Mouse (Mus musculus): ENCODE measurements around the gene Tbc1d19. TPM values are rescaled to one million over a fixed set of nuclear protein-coding genes. Genes with fewer than 3 reads are reported as not detected.
A peak's percentile ranks its signal among the peaks of the same experiment; 100 is the strongest.

Tbc1d19 gene
- 10 to 100 TPM; 61.1 to 72.2 TPM for total RNA-seq (2021)

DNA sequence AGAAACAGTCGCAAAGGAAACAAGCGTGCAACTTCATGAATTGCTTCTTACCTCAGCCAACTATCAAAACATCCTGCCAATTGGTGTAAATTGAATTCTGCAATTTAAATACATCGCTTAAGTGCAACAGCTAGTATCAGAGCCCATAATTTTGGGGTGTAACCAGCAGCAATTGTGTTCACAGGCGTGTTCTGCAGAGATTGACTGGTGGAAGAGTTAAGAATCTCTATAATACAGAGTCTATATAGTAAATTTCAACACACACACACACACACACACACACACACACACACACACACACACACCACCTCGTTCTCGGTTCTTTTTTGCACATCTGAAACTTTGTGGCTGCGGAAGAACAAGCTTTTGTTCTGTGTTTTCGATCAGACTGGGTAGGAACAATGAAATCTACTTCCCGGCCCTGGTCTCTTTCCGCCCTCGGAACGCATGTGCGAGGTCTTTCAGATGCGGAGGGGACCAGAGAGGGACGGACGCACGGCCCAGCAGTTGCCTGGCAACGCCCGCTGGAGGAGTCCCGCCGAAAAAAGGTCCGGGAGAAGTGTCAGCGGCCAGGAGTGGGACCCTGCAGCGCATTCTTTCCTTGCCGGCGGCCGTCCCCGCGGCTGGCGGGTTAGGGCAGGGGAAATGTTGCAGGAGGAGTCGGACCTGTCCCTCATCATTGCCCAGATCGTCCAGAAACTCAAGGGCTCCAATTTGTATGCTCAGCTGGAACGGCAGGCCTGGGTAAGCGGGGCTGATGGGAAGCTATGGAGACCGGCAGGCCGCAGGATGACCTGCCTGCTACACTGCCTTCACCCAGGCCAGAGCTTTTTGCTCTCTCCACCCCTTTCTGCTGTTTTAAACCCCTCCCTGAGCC, at the start of gene Tbc1d19:
Gene Tbc1d19, plus strand, starts transcription at position 492 of the 877 bp plus-strand sequence.
- intact Hi-C loops (cut with DNase I) = loop anchor here (10.0 kb wide), 1 partner anchor 135 kb away; no protein-coding TSS in a partner anchor
- peak; percentile 86 for DNase-seq

DNA sequence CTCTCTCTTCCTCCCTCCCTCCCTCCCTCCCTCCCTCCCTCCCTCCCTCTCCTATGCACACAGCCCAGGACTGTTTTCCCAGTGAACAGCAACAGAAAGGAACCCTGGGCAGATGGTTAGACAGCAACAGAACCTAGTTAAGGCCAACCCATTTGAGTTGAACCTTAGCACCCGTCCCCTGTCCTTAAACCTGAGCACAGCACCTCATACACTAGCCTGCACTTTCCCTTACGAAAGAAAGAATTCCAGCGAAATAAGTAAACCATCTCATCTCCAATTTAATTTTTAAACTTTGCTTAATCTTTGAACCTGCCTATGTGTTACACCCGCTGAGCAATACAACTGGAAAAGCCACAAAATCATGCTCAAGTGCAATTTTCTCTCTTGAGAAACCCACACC, 49.5 kb upstream of the Tbc1d19 start:
- DNase-seq = no peak
- intact Hi-C loops (cut with DNase I) = no loop called here

DNA sequence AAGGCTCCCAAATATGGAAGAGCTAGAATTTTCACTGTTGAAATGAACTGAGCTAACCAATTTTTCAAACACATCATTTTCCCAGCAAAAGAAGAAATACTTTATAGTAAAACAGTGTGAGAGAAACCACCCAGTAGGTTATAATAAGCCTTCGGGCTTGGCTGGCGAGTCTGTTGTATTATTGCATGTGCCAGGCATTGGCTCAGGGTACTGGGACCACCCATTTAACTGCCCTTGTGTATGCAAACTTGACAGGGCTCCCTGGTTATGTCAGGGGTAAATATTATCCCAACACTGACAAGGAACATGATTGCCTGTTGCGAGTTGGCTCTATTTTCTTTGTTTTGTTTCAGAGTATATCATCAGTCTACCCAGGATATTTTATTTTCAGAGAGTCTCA, 48.5 kb upstream of the Tbc1d19 start:
- intact Hi-C loops (cut with DNase I) = no loop called here
- DNase-seq = peak; percentile 6

DNA sequence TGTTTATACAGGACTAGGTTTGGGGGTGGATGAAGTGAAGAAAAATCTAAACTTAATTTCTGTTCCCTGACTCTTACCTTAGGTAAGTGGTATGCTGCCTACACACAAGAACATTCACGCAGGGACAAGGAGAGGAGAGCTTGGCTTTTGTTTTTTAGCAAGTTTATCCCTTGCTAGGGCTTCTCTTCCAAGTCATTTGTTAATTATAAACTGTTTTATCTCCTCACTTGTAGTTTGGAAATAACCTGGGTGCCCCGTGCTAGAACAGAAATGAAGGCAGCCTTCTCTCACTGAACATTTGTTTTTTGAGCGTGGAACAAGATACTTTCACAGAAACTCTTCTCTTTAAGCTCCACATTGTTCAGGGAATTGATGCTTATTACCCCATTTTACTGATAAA, 48.1 kb upstream of the Tbc1d19 start:
- intact Hi-C loops (cut with DNase I) = no loop called here
- DNase-seq = no peak

DNA sequence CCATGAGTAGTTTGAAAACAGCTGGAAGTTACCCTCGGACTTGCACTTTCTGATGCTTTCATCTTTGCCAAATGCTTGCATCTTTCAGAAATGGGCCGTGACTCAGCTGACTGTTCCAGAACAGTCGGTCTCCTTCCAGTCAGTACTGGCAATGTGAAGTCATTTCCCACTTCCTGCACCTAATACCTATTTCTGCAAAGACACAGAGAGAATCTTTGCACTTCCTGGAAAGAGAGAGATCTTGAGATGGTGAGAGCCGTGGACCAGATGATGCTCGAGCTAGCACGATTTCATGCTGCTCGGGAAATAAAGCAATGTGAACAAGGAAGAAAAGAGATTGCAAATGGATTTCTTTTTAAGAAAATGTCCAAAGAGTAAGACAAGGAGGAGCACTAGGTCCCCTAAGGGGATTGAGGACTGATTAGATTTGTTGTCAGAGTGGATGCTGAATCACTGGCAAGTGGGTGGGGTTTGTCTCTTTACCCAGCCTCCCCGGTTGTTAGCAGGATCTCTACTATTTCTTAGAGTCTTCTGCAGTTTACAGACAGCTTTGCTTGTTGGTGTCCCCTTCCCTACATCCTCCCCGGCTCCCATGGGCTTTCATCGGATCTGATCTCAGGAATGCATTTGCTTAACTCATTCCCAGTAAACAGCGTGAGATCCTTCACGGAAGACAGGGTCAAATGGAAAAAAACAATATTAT, 24.4 kb upstream of the Tbc1d19 start:
- intact Hi-C loops (cut with DNase I) = no loop called here
- DNase-seq = no peak

DNA sequence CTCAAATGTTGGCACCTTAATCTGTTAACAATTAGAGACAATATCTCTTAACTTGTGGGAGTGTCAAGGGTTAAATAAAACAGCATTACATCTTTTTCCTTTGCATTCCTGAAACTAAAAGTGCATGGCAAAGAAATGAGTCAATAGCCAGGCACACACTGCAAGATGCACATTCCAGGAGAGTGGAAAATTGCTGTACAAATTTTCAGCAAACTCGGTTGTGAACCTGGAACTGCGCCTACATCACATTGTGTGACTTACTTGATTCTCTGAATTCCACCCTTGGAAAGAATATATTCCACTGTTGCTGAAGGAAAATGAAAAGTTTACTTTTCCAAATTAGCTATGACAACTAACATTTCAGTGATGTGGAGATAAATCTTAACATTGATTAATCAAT, 8.0 kb upstream of the Tbc1d19 start:
- DNase-seq = no peak
- intact Hi-C loops (cut with DNase I) = loop anchor here (10.0 kb wide), 1 partner anchor 127 kb away; no protein-coding TSS in a partner anchor

DNA sequence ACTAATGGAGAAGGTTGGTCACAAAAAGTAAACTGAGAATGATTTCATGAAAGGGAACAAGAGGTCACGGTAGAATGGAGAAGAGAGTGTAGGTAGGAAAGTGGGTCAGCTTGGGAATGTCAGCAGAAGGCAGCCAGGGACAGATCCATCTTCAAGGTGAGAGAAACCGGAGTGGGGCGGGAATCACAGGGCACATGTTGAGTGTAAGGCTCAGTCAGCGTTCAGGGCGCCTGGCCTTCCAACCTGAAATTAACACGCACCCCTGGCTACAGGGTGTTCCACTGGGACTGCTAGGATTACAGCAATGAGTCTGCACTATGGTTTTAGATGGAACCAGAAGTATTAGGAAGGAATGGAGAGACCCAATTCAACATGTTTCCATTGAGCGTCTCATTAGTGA, 10.3 kb downstream of the Tbc1d19 start:
- no peak for DNase-seq
- intact Hi-C loops (cut with DNase I) = no loop called here

DNA sequence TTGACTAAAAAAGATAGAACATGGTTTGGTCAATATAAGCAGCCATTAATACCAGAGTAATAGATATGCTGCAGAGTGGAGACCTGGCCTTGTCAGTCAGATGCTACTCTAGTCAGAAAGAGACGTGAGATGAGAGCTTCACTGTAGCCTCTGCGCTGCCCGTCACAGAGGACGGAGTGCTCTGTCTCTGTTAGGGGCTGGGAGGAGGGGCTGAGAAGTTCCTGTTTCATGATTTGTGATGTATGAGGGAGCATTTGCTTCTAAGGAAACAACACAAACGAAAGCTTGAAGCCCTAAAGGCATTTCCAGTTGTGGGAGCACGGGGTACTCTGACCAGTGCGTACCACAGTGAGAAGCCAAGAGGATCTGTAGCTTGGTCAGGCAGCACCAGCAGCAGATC, 16.5 kb downstream of the Tbc1d19 start:
- DNase-seq = no peak
- intact Hi-C loops (cut with DNase I) = no loop called here

DNA sequence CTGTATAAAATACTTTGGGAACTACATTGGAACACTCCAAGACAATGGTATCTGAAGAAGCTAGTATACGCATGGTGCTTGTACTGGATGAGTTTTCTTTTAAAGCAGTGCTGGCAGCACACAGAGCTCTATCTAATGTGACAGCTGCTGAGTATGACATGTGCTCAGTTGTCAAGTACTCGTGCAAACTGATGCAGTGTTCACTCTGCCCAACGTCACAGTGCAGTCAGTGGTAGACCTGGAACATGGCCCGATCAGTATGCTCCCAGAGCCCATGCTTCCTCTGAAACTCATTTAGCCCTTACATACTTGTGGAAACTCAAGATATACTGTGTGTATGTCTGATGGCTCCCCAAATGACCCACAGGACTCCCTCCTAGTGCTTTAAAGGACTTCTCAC, 25.1 kb downstream of the Tbc1d19 start:
- intact Hi-C loops (cut with DNase I) = no loop called here
- DNase-seq = no peak

DNA sequence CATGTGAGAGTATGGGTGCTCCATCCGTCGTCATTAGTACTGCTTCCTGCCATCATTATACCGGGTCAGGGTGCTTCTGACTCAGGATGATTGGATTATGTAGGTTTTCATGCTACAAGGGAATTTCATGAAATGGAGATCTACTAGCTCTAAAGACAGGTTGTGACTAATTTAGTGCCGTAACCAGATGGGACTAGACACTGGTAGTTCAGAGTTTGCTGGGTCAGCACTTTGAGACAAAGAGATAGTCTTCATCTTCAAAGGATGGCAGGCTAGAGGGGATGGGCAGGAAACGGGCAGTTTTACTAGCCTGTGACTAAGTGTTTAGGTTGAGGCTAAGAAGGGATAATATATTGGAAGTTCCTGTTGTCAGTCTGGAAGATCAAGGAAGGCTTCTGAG, 31.9 kb downstream of the Tbc1d19 start:
- no peak for DNase-seq
- intact Hi-C loops (cut with DNase I) = no loop called here

DNA sequence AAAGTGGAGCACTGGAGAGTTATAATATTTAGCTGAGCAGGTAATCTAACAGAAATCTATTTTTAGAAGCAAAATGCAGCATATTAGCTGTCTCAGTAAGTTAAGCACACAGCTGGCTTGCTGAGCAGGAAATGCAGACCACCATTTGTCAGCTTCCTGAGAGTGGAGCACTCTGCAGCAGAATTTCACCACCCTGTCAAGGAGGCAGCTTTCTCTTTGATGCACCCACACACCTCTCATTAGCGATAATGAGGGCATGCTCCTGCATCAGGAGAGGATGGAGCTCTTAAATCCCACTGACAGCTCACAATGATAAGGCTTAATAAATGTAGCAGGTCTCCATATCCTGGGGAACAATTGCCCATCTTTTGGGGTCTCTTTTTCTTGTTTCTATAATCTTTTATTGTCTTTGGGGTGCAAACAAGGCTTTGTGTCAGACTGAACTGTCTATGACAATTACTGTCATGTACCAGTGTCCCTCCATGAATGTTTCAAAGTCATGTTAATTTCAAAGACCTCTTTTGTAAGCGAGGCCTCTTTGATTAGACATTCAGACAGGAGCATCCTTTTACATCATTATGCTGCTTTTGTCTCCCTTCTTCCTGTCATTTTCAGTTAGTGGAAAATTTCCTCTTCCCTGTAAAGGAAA, 39.0 kb downstream of the Tbc1d19 start:
- no peak for DNase-seq
- intact Hi-C loops (cut with DNase I) = no loop called here

DNA sequence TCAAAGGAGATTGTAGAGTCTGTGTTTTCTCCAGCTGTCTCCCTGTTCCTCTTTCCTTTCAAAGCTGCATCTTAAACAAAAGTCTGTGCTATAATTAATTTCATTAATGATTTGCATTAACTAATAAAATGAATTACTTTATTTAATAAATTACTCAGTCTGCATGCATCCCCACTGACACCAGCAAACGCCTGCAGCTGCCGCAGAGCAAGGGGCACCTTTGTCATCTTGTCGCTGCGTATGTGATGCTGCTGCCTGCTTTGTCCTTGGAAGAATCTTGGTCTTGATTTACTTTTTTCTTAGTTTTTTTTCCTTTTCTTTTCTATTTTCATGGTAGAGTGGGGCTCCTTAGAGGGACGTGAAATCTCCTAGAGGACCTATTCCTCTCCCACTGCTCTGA, 43.2 kb downstream of the Tbc1d19 start:
- intact Hi-C loops (cut with DNase I) = no loop called here
- no peak for DNase-seq

DNA sequence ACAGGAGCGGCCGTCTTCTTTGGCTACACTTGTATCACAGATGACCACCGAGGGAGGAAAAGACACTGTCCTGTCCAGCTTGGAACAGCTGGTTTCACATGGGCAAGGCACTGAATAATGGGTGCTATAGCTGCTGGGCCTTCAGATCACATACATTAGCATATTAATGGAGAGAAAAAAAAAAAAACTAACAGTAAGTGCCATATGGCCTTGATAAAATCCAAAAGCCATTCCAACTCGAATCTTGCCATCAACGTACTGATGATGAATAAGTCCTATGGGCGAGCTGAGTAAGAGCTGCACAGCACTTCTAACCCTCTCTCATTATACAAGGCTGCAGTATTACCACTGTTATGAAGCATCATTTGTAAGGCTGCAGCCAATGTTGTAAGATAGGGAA, 45.2 kb downstream of the Tbc1d19 start:
- intact Hi-C loops (cut with DNase I) = no loop called here
- DNase-seq = no peak

DNA sequence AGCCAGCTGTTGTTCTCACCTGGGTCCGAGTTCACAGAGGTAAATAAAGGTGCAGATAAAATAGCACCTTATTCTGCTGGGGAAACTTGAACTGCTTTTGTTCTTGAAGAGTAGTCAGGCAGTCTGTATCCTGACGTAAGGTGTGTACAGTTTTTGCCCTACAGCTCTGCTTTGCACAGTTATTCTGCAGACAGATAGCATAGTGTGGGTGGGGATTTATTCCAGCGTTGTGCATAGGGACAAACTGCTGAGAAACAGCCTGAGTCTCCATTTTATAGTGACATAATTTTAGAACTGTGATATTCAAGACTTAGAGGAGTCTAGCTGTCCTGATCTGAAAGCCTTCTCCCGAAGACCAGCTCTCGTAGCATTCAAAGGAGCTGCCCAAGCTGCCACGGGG, 46.6 kb downstream of the Tbc1d19 start:
- intact Hi-C loops (cut with DNase I) = no loop called here
- no peak for DNase-seq

DNA sequence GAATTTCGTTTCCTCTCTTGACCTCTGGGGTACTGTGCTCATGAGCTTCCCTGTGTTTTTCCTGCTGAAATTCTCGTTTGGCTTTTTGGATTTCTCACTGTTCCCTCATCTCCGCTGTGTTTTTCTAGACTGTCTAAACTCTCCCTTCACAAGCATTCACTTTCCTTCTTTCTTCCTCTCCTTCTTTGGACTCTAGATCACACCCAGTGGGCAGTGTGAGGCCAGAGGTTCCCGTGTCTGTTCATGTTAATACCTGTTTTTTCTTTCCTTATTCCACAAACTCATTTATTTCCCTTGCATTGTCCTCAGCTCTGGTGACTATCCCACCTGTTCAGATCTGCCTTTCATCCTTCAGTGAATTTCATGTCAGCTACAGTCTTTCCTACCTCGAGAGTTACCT, 55.7 kb downstream of the Tbc1d19 start:
- DNase-seq = no peak
- intact Hi-C loops (cut with DNase I) = no loop called here

DNA sequence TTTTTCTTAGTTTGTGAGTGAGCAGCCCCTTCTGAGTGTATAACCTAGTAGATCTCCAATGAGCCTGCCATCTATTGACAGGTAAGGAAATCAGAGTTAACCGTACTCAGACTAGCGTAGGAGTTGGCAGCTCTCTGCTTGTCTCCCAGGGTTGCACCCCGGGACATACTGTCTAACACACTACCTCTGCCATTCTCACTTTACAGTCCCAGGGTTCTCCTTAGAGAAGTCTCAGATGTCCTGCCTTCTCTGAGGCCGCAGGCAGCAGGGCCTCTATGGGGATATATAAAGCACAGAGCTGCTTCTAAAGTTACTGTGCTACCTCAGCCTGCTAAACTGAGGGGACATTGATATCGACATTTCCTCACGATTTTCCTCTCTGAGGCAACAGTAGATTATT, 56.6 kb downstream of the Tbc1d19 start:
- DNase-seq = no peak
- intact Hi-C loops (cut with DNase I) = no loop called here

DNA sequence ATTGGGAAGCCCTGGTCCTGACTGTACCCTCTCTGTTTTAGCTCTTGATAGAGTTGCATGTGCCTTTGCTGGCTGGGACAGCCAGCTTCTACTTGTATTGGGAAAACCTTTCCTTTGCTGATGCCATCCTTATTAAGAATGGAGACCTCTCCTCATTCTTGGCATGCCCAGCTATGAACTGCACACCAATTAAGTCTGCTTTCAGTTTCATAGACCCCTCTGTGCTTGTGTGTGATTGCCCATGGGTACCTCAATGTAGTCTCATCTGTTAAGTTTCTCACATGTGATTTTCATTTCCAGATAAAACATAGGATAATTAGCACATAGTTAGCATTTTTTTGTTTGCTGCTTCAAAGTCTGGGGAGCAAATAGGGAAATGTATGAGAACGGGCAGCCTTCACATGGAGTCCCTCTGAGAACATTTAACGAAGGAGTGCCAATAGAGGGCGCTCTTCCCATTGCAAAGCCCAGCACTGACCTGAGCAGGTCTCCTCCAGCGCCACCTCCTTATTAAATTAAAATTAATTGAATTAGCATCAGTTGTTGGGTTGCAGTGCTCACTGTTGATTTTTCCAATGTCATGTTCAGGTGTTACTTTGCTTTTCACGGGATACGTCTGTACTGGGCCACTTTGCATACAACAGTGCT, 62.4 kb downstream of the Tbc1d19 start:
- peak; percentile 71 for DNase-seq
- intact Hi-C loops (cut with DNase I) = loop anchor here (5.0 kb wide), 1 partner anchor 241 kb away; no protein-coding TSS in a partner anchor

DNA sequence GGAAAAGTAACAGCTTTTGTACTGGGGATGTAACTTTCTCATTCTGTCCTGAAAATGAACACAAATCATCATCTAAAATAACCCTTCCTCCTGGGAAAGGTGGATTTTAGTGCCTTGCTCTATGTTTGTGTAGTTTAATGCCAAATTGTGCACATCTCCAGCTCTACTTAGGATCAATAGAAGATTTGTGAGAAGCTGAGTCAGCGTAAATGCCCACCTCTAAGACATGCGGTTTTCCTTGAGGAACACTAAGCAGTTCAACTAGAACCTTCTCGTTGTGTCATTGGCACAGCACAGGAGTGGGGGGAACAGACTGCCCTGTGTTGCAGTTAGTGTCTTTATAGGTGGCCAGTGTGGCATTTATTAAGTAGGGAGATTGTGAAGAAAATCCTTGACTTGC, 65.6 kb downstream of the Tbc1d19 start:
- no peak for DNase-seq
- intact Hi-C loops (cut with DNase I) = loop anchor here (5.0 kb wide), 1 partner anchor 237 kb away; no protein-coding TSS in a partner anchor

DNA sequence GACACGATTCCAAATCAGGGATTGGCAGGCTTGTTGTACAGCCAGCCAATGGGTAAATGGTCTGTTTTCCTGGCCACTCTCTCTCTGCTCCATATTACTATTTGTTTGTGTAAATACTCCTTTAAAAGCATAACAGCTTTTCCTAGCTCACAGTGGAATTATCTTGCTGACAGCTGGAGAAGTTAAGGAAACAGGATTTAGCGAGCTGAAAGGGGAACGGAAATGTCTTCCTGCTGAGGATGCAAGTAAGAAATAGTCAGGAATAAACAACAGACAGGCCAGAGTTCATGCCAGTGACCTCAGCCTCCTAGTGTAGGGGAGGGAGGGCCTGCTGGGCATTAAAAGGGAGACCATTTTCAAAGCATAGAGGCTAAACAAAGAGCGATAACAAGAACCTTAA, 71.3 kb downstream of the Tbc1d19 start:
- intact Hi-C loops (cut with DNase I) = no loop called here
- no peak for DNase-seq

DNA sequence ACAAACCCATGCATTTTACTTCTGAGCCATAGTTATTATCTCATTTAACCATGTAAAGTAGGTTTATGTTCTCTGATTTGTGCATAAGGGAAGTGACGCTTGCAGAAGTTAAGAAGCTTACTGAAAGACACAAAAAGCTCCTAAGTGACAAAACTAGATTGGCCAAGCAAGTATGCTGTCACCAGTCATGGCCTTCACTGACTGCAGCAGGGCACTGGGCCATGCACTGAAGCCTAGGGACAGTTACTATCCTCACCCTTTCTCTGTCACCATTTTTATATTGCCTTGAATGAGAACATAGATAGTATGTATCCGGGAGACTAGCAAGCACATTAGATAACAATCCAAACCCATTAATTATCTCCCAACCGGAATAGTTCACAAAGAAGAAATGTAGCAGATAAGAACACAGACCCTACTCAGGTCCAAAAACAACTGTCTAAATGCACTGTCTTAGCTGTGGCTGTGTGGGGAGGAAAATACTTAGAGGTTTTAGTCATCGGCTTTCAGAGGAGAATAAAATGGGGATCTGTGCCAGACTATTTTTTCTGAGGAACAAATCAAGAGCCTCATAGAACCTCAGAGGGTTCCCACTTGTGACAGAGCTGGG, 72.1 kb downstream of the Tbc1d19 start:
- intact Hi-C loops (cut with DNase I) = no loop called here
- no peak for DNase-seq

DNA sequence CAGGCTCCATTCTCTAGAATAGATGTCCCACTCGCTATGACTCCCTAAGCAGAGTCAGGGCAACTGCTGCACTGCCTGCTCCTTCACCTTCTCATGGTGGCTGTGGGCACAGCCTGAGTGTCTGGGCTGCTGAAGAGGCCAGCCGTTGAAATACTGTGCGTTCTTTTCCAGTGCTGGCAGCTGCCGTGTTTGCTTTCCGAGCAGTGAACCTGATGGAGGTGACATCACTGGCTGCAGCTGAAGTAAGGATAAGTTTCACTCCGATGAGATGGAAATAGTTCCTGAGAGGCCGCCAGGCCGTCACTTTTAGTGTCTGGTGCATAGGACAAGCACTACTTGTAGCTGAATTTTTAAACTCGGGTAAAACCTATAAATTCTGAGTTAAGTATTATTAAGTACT, 92.0 kb downstream of the Tbc1d19 start:
- intact Hi-C loops (cut with DNase I) = no loop called here
- no peak for DNase-seq

Data from left cerebral cortex, postnatal 4 days (tissue).